Mouse (Mus musculus): Measurements from ENCODE around the gene Tmem179.

DNA sequence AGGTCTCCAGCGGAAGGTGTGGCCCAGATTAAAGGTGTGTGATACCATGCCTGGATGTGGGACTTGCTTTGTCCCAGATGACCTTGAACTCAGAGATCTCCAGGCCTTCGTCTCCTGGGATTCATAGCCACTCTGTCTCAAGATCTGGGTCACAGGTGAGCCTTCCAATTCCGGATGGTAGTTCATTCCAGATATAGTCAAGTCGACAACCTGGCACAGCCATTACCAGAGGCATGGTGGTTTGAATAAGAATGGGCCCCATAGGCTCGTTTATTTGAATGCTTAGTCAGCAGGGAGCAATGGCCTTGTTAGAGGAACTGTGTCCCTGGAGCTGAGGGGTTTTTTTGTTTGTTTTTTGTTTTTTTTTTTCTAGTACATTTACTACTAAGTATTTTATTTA is 40.7 kb upstream of the Tmem179 start:
- TF ChIP-seq CTCF (IDR thresholded peaks at IDR 0.05; ENCODE audit: borderline replicate concordance, control insufficient read depth, extremely low read depth, insufficient read depth, low read length, poor library complexity) (no peak), POLR2A (IDR thresholded peaks at IDR 0.05; ENCODE audit: control insufficient read depth, extremely low read depth, insufficient read depth, low read length, poor library complexity) (no peak)
